Mouse (Mus musculus): Measurements from ENCODE around the gene Btg2.

Gene Btg2

GRCm38 (mm10) chr1:134097956-134098725 lies 19.2 kb upstream of the Btg2 start:
- DNase-seq (ENCODE audit: low spot score in 2 of 2), result peak in 1 of 2 experiments; percentile 52

- peak in 1 of 2 experiments; percentile 29 for DNase-seq (ENCODE audit: low spot score in 2 of 2)
Observed at GRCm38 (mm10) chr1:134097080-134097855, 18.3 kb upstream of the Btg2 start.

GRCm38 (mm10) chr1:134096264-134096934 lies 17.5 kb upstream of the Btg2 start:
- peak; percentile 57 to 65 for DNase-seq (ENCODE audit: low spot score in 2 of 2)

GRCm38 (mm10) chr1:134095721-134096120 lies 16.8 kb upstream of the Btg2 start:
- DNase-seq (ENCODE audit: low spot score in 2 of 2), result peak in 1 of 2 experiments; percentile 18

GRCm38 (mm10) chr1:134095033-134095612 lies 16.2 kb upstream of the Btg2 start:
- DNase-seq (ENCODE audit: low spot score in 2 of 2), result peak in 1 of 2 experiments; percentile 19

GRCm38 (mm10) chr1:134093771-134094526 lies 15.0 kb upstream of the Btg2 start:
- peak in 1 of 2 experiments; percentile 63 for DNase-seq (ENCODE audit: low spot score in 2 of 2)

- DNase-seq (ENCODE audit: low spot score in 2 of 2), result peak; percentile 88 to 95
Observed at GRCm38 (mm10) chr1:134092852-134093770, 14.2 kb upstream of the Btg2 start.

- DNase-seq (ENCODE audit: low spot score in 2 of 2), result no peak
Observed at GRCm38 (mm10) chr1:134092368-134092767, 13.4 kb upstream of the Btg2 start.

GRCm38 (mm10) chr1:134091851-134092250 lies 12.9 kb upstream of the Btg2 start:
- DNase-seq (ENCODE audit: low spot score in 2 of 2), result peak in 1 of 2 experiments; percentile 15

GRCm38 (mm10) chr1:134089074-134089473 lies 10.2 kb upstream of the Btg2 start:
- DNase-seq (ENCODE audit: low spot score in 2 of 2), result no peak

GRCm38 (mm10) chr1:134086811-134087398 lies 8.0 kb upstream of the Btg2 start:
- DNase-seq (ENCODE audit: low spot score in 2 of 2), result no peak

GRCm38 (mm10) chr1:134086017-134086416 lies 7.1 kb upstream of the Btg2 start:
- no peak for DNase-seq (ENCODE audit: low spot score in 2 of 2)

GRCm38 (mm10) chr1:134084128-134084527 lies 5.2 kb upstream of the Btg2 start:
- DNase-seq (ENCODE audit: low spot score in 2 of 2), result no peak

- DNase-seq (ENCODE audit: low spot score in 2 of 2), result no peak
Observed at GRCm38 (mm10) chr1:134083676-134084075, 4.8 kb upstream of the Btg2 start.

GRCm38 (mm10) chr1:134082987-134083516 lies 4.1 kb upstream of the Btg2 start:
- DNase-seq (ENCODE audit: low spot score in 2 of 2), result peak; percentile 59 to 61

- no peak for DNase-seq (ENCODE audit: low spot score in 2 of 2)
Observed at GRCm38 (mm10) chr1:134080881-134081450, 2.0 kb upstream of the Btg2 start.

- no peak for DNase-seq (ENCODE audit: low spot score in 2 of 2)
Observed at GRCm38 (mm10) chr1:134080406-134080805, 1.5 kb upstream of the Btg2 start.

GRCm38 (mm10) chr1:134079477-134080163 lies 700 bp upstream of the Btg2 start:
- peak in 1 of 2 experiments; percentile 54 for DNase-seq (ENCODE audit: low spot score in 2 of 2)
